Mouse (Mus musculus) erythroblast, embryonic 14.5 days (primary cell): ENCODE results near the gene Rgs3. TPM values are rescaled to one million over a fixed set of nuclear protein-coding genes. Genes with fewer than 3 reads are reported as not detected.

Experiments used
- H3K27me3 ChIP-seq: 2 replicates; pipeline ENCODE4 v1.6.1; 2012; ENCODE audit warnings: inconsistent platforms; ENCODE audit not compliant: control insufficient read depth
- H3K36me3 ChIP-seq: 2 replicates; pipeline ENCODE4 v1.6.1; 2012; ENCODE audit warnings: mild to moderate bottlenecking, inconsistent platforms; ENCODE audit not compliant: control insufficient read depth
- H3K4me1 ChIP-seq: 2 replicates; pipeline ENCODE4 v1.6.1; 2012; ENCODE audit warnings: inconsistent platforms; ENCODE audit not compliant: control insufficient read depth
- H3K4me3 ChIP-seq: replicated peaks from 2 replicates; pipeline ENCODE3; 2012; ENCODE audit warnings: moderate library complexity, mild to moderate bottlenecking, inconsistent platforms
- H3K9me3 ChIP-seq: 2 replicates; pipeline ENCODE4 v1.6.1; 2012; ENCODE audit warnings: low read length, inconsistent platforms, mixed read lengths; ENCODE audit not compliant: control insufficient read depth
- GATA1 ChIP-seq: IDR thresholded peaks from 2 replicates; pipeline ENCODE4 v1.6.1; 2012; ENCODE audit warnings: low read length, inconsistent platforms, mixed read lengths
- TAL1 ChIP-seq: IDR thresholded peaks from 3 replicates; pipeline ENCODE4 v1.6.1; 2012; ENCODE audit warnings: low read length, inconsistent platforms, mixed read lengths
- polyA plus RNA-seq: library from polyadenylated mRNA; stranded (reverse); fragments of >175 nt; gene quantifications from 2 replicates; pipeline ENCODE4 v1.2.3, GENCODE M21; 2012

The Rgs3 gene
- polyA plus RNA-seq, 1 experiment = 0.13 TPM

GRCm38 (mm10) chr4:62735291-62735690 is 175.6 kb downstream of the Rgs3 start:
- H3K27me3 ChIP-seq = no peaks in the 10 kb centered on the region
- no peaks in the 10 kb centered on the region for H3K36me3 ChIP-seq
- H3K4me3 ChIP-seq = no peak overlapping the region
- H3K4me1 ChIP-seq = no peaks in the 10 kb centered on the region
- no peaks in the 10 kb centered on the region for H3K9me3 ChIP-seq
- TF ChIP-seq TAL1 (no peak), GATA1 (no peak)

GRCm38 (mm10) chr4:62735878-62736277 is 176.2 kb downstream of the Rgs3 start:
- TF ChIP-seq GATA1 = no peak
- no peak for TF ChIP-seq TAL1
- H3K36me3 ChIP-seq = no peaks in the 10 kb centered on the region
- H3K27me3 ChIP-seq = no peaks in the 10 kb centered on the region
- H3K9me3 ChIP-seq = no peaks in the 10 kb centered on the region
- H3K4me3 ChIP-seq = no peak overlapping the region
- no peaks in the 10 kb centered on the region for H3K4me1 ChIP-seq

- Histone ChIP-seq H3K36me3 (no peaks in the 10 kb centered on the region), H3K4me3 (no peak overlapping the region), H3K9me3 (no peaks in the 10 kb centered on the region), H3K27me3 (no peaks in the 10 kb centered on the region), H3K4me1 (no peaks in the 10 kb centered on the region)
- TF ChIP-seq GATA1 (no peak), TAL1 (no peak)
Measured at GRCm38 (mm10) chr4:62736421-62736820, 176.8 kb downstream of the Rgs3 start.

GRCm38 (mm10) chr4:62736904-62737303 is 177.3 kb downstream of the Rgs3 start:
- TF ChIP-seq TAL1 (no peak), GATA1 (no peak)

GRCm38 (mm10) chr4:62737983-62738695 is 178.5 kb downstream of the Rgs3 start:
- no peaks in the 10 kb centered on the region for H3K4me1 ChIP-seq
- no peaks in the 10 kb centered on the region for H3K27me3 ChIP-seq
- H3K4me3 ChIP-seq = no peak overlapping the region
- H3K36me3 ChIP-seq = no peaks in the 10 kb centered on the region
- H3K9me3 ChIP-seq = no peaks in the 10 kb centered on the region
- TF ChIP-seq GATA1 (no peak), TAL1 (no peak)

More at GRCm38 (mm10) chr4:62736904-62737303, 177.3 kb downstream of the Rgs3 start:
- H3K9me3 ChIP-seq = no peaks in the 10 kb centered on the region
- H3K4me1 ChIP-seq = no peaks in the 10 kb centered on the region
- H3K4me3 ChIP-seq = no peak overlapping the region
- H3K27me3 ChIP-seq = no peaks in the 10 kb centered on the region
- no peaks in the 10 kb centered on the region for H3K36me3 ChIP-seq

GRCm38 (mm10) chr4:62738996-62739395 is 179.3 kb downstream of the Rgs3 start:
- H3K4me3 ChIP-seq = no peak overlapping the region
- no peaks in the 10 kb centered on the region for H3K27me3 ChIP-seq
- no peaks in the 10 kb centered on the region for H3K36me3 ChIP-seq
- TF ChIP-seq GATA1 = no peak
- TF ChIP-seq TAL1 = no peak
- H3K9me3 ChIP-seq = no peaks in the 10 kb centered on the region
- H3K4me1 ChIP-seq = no peaks in the 10 kb centered on the region

GRCm38 (mm10) chr4:62739591-62739990 is 179.9 kb downstream of the Rgs3 start:
- Histone ChIP-seq H3K36me3 (no peaks in the 10 kb centered on the region), H3K4me1 (no peaks in the 10 kb centered on the region), H3K9me3 (no peaks in the 10 kb centered on the region), H3K27me3 (no peaks in the 10 kb centered on the region), H3K4me3 (no peak overlapping the region)
- no peak for TF ChIP-seq TAL1

GRCm38 (mm10) chr4:62740282-62741054 is 180.8 kb downstream of the Rgs3 start:
- TF ChIP-seq GATA1 (no peak), TAL1 (no peak)
- Histone ChIP-seq H3K9me3 (no peaks in the 10 kb centered on the region), H3K4me3 (no peak overlapping the region), H3K36me3 (no peaks in the 10 kb centered on the region), H3K27me3 (no peaks in the 10 kb centered on the region), H3K4me1 (no peaks in the 10 kb centered on the region)

GRCm38 (mm10) chr4:62741055-62741453 is 181.4 kb downstream of the Rgs3 start:
- TF ChIP-seq GATA1 = no peak
- no peak for TF ChIP-seq TAL1
- H3K27me3 ChIP-seq = no peaks in the 10 kb centered on the region
- no peaks in the 10 kb centered on the region for H3K36me3 ChIP-seq
- H3K4me3 ChIP-seq = no peak overlapping the region
- no peaks in the 10 kb centered on the region for H3K4me1 ChIP-seq
- H3K9me3 ChIP-seq = no peaks in the 10 kb centered on the region

GRCm38 (mm10) chr4:62741601-62742000 is 182.0 kb downstream of the Rgs3 start:
- no peak overlapping the region for H3K4me3 ChIP-seq
- H3K36me3 ChIP-seq = no peaks in the 10 kb centered on the region
- H3K9me3 ChIP-seq = no peaks in the 10 kb centered on the region
- no peaks in the 10 kb centered on the region for H3K27me3 ChIP-seq
- TF ChIP-seq TAL1 (no peak), GATA1 (no peak)
- H3K4me1 ChIP-seq = no peaks in the 10 kb centered on the region
